8 mouse cellular contexts compared by ENCODE assay signal in the genomic region with DNA sequence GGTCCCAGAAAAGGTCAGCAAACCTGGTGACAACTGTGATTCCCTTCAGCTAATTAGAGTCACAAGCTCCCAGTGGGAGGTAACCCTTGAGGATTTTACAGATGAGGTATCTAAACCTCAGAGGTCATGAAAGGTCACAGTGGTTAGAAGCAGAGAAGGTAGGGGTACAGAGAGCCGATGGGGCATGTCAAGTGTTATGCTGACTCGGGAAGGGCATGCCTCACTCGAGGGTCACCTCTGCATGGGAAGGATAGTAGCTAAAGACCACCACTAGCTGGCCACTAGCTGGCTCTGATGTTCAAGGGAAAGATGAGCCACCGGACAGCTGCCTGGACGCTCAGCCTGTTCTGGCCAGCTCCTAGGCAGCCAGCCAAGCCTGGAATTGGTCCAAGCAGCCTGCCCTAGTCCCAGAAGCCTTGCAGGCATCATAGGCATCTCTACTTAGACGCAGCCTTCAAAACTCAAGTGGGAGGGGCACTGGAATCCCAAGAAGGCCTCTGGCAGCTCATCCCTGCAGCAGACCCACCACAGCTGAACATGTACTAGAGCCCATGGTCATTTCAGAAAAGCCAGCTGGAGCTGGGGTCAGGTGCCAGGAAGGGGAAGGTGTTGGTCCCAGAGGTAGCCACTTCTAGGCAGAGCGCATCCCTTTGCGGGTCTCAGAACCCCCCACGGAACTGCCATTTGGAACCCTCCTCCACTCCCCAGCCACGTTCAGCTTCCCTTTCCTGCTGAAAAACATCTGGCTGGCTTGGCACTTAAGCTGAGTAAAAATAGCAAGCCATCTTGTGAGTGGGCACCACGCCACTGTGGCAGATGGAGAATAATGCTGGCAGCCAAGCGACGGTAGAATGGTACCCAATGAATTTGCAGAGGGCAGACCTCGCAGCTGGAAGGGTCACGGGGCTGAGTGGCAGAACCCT.
DNase-seq lines count a peak whose midpoint lies in the region; ATAC-seq lines count a peak whose summit lies in the region.

No protein-coding gene starts in this region.

- H3K4me2 ChIP-seq in midbrain, embryonic 16.5 days (ENCODE audit: low read length): no peak overlapping the region

- DNase-seq in adrenal gland, postnatal 36 days: peak; percentile 97 to 98
- DNase-seq in embryo, embryonic 9.5 days (ENCODE audit: extremely low spot score): peak; percentile 29
- peak; percentile 85 to 88 for DNase-seq in heart, adult 18-20 months
- DNase-seq in kidney, adult 18-20 months: peak; percentile 85
- DNase-seq in left cerebral cortex, postnatal 14 days (ENCODE audit: low spot score in 2 of 2): peak; percentile 85 to 86
- peak; percentile 68 for DNase-seq in telencephalon, adult 2 months (ENCODE audit: low read depth, low spot score)
- no peak for DNase-seq in thymus, postnatal 25 days

- intact Hi-C loops in left cerebral cortex, postnatal 14 days (cut with DNase I): no loop called here

- H3K36me3 ChIP-seq in midbrain, embryonic 16.5 days (ENCODE audit: control insufficient read depth, insufficient read depth, low read length): no peaks in the 10 kb centered on the region

- H3K27ac ChIP-seq in midbrain, embryonic 16.5 days (ENCODE audit: low read length): no peak overlapping the region

- no peaks in the 10 kb centered on the region; the same call in 1 of the 2 replicates for H3K27me3 ChIP-seq in midbrain, embryonic 16.5 days (ENCODE audit: control insufficient read depth, insufficient read depth, low read depth, low read length)

- WGBS in midbrain, embryonic 16.5 days: 36% methylated on average over 15 of the region's 15 CpGs

- ATAC-seq in midbrain, embryonic 16.5 days: peak; percentile 76

- no peak overlapping the region for H3K4me3 ChIP-seq in midbrain, embryonic 16.5 days (ENCODE audit: low read depth, low read length)

- H3K4me1 ChIP-seq in midbrain, embryonic 16.5 days (ENCODE audit: control insufficient read depth, insufficient read depth, low read length): no peaks in the 10 kb centered on the region

- no peak overlapping the region for H3K9ac ChIP-seq in midbrain, embryonic 16.5 days (ENCODE audit: low read depth, low read length)

- H3K9me3 ChIP-seq in midbrain, embryonic 16.5 days (replicated peaks; ENCODE audit: control insufficient read depth, low read length, poor library complexity, severe bottlenecking): peaks cover 3% of the 10 kb centered on the region; the same call in 1 of the 2 replicates
